Mouse (Mus musculus) gonadal fat pad, adult 2 months (tissue): Measurements from ENCODE around the gene Ttc28. TPM values are rescaled to one million over a fixed set of nuclear protein-coding genes. Genes with fewer than 3 reads are reported as not detected.

ENCODE experiments used
- DNase-seq: peaks from one replicate; pipeline ENCODE4 v3.0.0-alpha.2; 2012; ENCODE audit warnings: low read depth
- polyA plus RNA-seq: library from polyadenylated mRNA; depleted of rRNA; stranded (reverse); fragments of >200 nt; gene quantifications from 2 replicates; pipeline ENCODE4 v1.2.3, GENCODE M21; 2012

The Ttc28 gene
- polyA plus RNA-seq, 1 experiment: 10.1 TPM

DNA sequence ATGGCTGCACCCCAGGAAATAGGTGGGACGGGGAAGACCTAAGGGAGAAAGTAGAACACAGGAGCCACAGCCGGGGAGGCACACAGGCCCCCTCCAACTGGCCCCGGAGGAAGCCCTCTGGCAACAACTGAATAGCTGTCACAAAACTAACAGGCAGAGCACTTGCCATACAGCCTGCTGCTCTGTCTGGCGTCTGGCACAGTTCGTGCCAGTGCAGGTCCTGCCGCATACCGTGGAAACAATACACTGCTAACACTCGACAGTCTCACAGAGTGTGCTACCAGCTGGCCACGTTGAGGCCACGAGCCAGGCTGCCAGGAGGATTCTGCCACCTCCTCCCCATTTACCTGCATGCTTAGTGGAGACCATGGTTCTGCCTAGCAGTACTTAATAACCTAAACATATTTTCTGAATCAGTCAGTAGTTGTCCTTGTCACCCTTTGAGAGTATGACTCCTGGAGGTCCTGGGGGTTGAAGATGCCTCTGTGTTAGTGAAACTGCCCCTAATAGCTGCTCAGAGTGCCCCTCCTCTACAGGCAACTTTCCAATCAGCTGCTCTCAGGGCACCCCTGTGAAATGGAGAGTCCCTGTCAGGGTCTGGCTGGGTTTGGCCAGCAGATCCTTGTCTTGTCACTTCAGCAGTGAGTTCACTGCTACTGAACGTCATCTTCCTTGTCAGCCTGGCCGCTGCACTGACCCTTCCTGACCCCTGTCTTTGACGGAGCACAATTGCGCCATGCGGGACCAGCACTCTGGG lies 390.8 kb downstream of the Ttc28 start:
- no peak for DNase-seq

DNA sequence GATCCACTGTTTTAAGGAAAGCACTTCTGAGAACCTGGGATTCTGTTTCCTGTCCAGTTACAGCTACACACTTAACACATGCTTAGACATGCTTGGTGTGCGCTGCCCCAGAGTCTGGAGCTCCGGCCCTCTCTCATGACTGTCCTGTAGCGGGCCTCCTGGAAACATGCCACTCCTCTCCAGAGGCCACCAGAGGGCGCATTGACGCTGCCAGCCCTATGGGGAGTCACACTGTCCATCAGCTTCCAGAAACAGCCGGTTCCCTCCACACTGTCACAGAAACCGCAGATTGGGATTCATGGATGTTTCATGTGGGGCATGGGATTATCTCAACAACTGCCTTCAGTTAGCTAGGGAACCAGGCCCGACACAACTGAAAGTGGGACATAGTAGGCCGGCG lies 394.0 kb downstream of the Ttc28 start:
- no peak for DNase-seq

DNA sequence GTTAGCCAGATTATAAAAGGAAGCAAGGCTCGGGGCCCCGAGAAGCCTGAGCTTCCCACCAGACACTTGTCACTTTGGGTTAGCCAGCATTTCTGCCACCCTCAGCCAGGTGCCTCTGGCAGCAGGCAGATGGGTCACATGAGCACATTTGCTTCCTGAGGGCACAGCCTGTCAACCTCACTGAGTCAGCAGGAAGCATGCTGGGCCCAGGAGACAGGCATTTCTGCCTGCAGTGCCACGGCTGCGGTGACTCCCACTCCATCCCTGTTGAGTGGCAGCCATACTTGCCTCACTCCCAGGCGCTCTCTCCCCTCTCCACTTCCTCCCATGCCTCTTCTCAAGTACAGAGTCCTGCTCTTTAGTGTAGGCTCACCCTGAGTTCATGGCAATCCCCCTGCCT lies 395.3 kb downstream of the Ttc28 start:
- DNase-seq: no peak

DNA sequence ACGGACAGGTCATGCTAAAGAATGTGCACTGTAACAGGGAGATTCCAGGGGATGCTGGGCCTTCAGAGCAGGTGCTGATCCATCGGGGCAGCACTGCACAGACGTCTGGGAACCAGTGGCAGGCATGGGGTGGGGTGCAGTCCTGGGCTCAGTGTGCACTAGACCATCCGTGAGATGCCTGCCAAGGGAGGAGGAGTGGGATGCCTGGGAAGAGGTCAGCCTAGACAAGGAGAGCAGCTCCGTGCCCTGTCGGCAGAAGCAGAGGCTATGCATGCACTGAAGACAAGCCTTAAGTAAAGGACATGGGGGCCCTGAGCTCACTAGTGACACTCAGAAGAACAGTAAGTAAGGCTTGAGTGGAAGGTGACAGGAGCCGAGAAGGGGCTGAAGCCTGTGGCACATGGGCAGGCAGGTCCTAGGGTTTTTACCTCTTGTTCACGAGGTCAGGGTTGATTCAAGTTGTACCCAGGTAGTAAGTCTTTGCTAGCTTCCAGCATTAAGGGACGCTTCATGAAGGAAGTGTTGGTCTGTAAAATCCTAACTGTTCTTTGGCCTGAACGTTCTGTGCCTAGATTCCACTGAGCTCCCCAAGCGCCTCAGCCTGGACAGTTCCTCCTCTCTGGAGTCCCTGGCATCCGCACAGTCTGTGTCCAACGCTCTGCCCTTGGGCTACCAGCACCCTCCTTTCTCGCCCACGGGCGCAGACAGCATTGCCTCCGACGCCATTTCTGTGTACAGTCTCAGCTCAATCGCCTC lies 405.0 kb downstream of the Ttc28 start:
- no peak for DNase-seq

DNA sequence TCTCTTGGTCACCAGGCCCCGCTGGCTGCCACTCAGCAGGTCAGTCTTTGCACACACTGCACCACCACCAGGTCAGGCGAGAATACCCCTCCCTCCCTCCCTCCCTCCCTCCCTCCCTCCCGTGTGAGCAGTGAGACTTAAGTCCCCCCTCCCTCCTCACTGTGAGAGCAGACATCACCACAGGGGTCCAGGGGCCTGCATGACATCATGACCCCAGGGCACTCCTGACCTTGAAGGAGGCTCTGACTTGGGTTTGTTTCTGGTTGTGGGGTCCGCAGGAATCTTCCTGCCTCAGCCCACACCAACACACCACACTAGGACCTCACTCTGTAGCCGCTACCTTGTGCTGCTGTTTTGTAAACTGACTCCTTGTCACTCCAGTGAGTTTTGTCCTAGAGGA lies 408.0 kb downstream of the Ttc28 start:
- no peak for DNase-seq

DNA sequence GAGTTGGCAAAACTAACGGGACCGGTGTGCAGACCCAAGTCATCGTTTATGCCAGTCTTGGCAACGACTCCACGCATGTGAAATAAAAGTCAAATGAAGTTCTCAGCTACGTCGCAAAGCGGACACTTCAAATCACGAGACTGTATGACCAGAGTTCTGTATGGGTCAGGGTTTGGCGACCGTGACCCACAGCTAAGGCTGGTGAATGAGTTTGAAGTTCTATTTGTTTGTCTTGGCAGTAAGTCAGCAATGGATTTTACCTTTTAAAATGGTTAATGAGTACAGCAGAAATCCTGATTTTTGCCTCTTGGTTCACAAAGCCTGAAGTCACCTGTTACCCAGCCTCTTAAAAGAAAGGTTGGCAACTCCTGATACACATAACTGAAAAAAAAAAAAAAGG lies 408.9 kb downstream of the Ttc28 start:
- no peak for DNase-seq

DNA sequence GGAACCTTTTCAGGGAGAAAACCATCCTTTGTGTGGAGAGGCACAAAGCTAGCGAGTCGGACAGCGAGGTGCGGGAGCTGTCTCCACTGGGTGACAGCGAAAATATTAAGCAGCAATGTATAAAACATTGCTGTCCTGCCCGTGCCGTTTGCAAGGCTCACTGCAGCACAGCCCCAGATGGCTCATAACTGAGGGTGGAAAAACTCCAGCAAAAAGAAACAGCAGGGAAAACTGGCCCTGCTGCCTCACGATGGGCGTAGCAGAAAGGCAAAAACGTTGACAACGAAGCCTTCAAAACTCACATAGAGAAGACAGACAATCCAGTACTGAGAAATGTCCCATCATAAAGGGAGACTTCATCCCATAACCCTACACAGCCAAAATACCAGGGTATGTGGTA lies 410.5 kb downstream of the Ttc28 start:
- DNase-seq: no peak

DNA sequence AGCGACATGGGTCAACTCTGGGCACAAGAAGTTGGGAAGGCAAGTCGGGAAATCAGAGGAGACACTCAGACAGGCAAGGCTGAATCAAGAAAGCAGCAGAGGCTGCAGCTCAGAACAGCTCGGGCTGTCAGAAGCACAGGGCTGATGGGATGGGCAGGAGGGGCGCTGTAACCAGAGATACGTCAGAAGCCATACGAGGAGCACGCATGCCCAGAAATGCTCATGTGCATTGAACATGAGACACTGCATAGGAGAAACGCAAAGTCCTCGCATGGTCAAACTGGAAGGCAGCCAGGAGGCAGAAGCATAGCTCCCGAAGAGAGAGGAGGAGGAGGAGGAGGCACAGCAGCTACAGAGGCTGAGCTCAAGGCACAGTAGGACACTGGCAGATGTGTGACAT lies 412.0 kb downstream of the Ttc28 start:
- DNase-seq: no peak

DNA sequence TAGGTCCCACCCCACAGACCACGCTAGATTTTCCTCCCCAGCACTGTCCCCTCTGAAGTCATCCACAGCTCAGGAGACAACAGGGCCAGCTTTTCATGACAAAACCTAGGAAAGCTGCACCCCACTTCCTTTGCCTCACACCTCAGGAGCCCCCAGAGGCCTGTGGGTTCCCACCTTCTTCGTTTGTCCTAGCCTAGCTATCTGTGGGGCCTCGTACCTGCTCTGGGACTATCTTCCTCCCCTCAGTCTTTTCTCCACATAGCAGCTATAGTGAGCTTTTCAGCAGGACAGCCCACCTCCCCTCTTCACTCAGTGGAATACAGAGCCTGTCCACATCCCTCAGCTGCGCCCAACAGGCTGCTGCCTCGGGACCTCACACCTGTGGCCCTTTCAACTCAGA lies 418.2 kb downstream of the Ttc28 start:
- DNase-seq: no peak

DNA sequence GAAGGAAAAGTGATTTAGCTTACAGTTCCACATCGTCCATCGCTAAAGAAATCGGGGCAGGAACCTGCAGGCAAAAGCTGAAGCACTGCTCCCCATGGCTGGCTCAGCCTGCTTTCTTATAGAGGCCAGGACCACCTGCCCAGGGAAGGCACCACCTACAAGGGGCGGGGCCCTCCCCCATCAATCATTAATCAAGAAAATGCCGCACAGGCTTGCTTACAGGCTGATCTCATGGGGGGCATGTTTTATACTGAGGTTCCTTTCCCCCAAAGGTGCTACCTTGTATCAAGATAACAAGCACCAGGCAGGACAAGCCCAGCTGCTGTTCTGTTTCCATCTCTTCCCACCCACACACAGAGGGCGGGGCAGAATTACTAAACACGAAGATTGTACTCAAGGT lies 419.1 kb downstream of the Ttc28 start:
- DNase-seq: no peak

DNA sequence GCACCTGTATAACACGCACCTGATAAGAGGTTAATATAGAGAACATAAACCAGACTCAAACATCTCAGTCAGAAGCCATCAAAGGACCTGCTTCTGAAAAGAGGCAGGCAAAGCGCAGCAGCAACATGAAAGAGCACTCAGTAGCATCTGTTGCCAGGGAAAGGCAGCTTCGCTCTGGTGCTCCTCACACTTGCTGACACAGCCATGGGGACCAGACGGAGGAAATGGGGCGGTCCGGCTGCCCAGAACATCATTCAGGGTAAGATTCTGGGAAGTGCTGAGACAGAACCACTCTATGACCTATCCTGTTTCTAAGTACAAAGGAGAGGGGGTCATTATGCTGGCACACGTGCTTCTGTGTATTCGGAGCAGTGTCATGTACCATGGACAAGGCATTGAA lies 421.2 kb downstream of the Ttc28 start:
- no peak for DNase-seq

DNA sequence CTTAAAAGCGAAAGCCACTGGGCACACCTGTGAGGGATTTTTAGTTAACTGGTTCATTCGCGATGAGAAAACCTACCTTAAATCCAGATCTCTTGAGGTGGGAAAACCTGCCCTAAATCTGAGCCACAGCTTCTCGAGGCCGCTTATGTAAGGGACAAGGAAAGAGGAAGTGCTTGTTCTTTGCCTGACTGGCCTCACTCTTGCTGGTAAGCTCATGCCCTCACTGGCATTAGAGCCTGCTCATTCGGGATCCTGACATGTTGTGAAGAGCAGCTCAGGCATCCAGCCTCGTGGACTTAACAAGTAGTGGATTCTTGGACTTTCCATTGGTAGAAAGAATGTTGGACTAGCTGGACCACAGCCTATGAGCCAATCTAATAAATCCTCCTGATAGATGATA lies 422.1 kb downstream of the Ttc28 start:
- DNase-seq: no peak

DNA sequence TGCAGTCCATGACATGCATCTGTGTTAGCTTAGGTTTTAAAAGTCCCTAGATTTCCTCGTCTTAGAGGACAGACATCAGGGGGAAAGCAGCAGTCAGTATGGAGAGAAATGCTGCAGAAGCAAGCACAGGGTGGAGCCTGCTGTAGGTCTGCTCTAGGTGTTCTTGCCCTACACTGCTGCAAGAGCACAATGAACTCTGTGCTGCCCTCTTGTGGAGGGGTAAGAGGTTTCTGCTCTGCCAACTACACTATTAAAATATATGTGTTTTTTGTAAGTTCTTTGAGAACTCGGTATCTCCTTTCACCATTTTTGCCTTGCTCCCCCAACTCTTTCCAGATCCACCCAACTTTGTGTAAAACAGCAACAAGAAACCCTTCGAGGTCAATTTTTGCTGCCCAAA lies 425.1 kb downstream of the Ttc28 start:
- DNase-seq: no peak

DNA sequence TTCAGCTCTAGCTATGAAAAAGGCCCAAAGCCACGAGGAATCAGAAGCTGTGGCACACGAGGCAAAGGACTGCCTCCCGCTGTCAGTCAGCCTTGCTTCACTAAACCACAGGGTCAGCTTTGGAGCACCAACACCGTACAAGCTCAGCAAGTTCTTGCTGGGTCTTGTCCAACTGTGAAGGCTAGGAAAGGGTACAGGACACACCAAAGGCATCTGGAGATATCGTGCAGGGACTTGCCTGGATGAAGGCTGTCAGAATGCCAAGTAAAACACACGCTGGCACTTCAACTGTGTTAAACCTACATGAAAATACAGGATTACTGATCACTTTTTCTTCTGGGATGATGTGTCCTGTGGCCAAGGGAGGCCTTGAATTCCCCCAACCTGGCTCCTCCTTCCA lies 430.6 kb downstream of the Ttc28 start:
- DNase-seq: peak; percentile 91

DNA sequence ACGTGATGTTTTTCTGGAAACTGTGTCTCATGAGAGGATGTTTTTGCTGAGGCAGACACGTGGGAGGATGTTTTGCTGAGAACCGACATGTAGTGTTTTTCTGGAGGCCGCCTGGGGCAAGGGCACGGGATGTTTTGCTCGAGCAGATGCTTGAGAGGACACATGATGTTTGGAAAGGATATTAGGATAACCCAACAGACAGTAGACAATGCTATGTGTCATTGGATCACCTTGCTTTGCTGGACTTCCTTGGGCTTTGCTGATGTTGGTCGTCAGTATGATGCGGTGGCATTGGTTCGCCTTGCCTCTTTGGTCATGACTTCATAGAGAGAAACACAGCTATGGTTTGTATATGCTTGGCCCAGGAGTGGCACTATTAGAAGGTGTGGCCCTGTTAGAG lies 434.2 kb downstream of the Ttc28 start:
- DNase-seq: no peak

DNA sequence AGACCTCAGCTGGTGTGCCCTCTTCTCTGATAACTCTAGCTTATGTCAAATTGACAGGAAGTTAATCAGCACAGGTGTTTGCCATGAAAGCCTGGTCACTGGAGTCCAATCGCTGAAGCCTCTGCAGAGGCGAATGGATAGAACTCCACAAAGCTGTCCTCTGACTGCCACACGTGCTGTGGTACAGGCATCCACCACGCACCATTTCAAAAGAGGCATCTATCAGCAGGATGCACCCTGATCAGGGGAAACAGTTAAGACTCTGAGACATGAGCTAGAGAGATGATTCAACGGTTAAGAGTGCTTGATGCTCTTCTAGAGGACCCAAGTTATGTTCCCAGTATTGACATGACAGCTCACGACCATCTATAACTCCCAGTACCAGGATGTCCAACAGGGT lies 435.5 kb downstream of the Ttc28 start:
- DNase-seq: no peak

DNA sequence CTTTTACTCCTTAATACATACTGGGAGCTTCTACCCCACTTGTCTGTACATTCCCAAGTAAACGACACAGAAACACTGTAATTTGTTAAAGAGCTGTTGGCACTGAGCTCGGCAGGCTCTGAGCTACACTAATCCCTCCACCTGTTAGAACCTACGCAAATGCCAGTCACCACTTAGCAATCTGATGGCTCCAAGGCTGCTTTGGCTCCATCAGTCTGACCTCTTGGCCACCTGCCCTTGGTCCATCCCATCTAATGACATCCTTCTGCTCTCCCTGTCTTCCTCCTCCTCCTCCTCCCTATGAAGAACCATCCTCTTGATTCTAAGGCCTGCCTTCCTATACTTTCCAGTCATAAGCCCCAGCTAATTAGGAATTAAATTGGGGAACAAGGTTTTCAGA lies 437.9 kb downstream of the Ttc28 start:
- DNase-seq: no peak

DNA sequence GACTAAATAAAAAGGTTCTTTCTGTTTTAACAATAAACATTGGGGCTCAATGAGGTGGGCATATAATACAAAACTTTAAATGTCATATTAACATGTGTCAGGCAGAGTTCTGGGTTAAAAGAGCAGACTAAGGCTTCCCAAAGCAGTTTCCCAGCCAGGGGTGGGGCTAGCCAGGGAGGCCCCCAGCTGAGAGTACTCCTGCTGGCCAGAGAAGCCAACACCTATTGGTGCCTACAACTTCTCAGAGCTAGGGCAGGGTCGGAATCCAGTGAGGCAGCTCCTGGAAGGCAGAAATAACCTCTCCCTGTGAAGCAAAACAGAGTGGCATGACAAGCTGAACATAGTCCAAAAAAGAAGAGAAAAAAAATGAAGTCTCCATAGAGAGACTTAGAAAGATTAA lies 439.3 kb downstream of the Ttc28 start:
- DNase-seq: no peak

DNA sequence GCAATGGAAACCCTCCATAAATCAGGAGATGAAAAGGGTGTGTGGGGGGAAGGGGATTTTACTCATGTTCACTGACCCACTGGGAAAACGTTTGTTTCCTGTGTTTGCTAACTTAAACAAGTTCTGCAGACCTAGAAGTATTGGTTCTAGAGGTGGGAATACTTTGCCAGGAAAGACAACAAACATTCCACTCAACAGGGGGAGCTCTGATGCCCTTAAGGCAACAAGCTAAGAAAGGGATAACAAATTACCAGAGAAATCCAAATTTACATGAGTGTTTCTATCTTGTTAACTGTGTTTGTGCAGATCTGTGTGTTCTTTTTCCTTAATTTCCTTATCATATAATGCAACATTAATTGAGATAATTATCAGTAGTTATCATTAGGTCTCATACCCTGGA lies 446.2 kb downstream of the Ttc28 start:
- no peak for DNase-seq

DNA sequence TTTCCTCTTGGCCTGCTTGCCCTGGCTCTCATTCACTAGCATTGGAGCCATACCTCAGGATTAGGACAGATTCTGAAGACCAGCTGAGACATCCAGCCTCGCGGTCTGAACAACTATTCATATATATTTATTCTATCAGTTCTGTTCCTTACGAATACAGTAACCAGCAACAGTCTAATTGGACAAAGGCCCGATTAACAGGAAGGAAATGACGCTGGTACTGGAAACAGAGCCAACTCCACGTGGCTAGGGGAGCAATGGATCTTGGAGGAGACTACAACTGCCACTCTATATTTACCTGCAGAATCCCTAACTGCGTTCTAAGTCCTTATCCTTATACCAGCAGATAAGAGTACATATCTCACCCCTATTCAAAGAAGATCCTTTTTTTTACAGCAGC lies 447.8 kb downstream of the Ttc28 start:
- DNase-seq: no peak

DNA sequence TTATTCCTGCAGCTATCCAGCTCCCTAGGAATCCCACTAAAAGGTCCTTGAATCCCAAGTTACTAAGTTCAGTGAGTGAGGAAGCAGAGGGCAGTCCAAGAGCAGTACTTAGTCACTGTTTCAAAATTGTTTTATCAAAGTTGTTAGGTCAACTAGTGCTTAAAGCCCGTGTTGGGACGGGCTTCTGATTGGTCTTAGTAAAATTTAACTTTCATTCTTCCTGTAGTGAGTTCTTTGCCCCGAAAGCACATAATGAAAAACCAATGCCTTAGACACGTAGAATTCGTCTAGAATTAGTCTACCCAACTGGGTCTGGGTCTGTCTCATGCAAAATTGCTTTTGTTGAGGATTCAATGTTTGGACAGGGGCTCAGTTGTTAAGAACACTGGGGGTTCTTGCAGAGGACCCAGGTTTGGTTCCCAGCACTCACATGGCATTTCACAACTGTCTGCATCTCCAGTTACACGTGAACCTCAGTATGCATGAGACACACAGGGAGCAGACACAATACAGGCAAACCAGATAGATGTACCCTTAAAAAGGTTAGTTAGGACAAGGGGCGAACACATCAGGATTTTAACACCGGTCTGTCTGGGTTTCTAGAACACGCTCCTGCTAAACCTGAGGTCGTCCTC lies 450.3 kb downstream of the Ttc28 start:
- no peak for DNase-seq

DNA sequence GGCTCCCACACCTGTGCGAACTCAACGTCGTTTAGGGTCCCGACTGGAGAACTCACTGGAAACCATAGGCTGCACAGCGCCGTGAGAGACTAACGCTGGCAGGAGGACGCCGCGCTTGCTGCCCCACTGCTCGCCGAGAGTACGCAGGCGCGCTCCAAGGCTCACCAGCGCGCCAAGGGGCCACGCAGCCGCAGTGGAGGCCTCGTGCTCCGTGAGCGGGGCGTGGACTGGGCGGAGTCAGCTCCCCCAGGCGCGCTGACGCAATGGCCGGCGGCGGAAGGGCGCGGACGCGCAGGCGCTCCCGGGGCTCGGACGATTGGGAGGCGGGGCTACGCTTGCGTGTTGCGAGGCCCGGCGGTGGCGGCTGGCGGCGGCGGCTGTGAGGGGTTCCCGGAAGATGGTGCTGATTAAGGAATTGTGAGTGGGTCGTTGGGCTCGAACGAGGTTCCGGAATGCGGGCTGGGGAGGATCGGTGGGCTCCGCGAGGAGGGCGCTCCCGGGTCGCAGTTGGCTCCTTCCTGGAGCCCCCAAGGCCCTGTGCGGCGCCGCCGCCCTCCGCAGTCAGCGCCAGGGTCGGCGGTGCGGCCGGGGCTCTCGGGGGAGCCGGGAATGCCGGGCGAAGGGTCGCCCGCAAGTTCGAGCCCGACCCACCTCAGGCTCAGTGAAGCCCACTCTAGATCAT lies 451.0 kb downstream of the Ttc28 start, which contains the start of gene Pitpnb:
TSS of gene Pitpnb (plus strand) at position 347 of the 682 bp plus-strand sequence.
- peak; percentile 49 for DNase-seq

DNA sequence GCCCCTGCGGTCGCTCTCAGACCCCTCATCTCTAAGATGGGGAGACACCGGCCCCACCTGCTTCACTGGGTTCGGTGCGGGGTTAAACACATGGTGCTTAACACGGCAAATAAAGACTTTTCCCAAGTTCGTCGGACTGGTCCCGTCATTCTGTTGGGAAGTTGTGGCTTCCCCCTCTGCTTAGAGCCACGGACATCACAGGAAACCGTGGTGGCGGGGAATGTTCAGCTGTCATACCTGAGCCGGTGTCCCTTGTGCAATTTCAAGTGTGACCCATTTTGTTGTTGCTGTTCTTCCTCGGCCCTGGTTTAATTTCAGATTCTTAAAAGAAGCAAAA lies 451.5 kb downstream of the Ttc28 start:
- no peak for DNase-seq
